Mouse (Mus musculus) erythroblast, embryonic 14.5 days (primary cell): ENCODE measurements around the gene Cd86.

Experiments used
- GATA1 ChIP-seq: IDR thresholded peaks from 2 replicates; pipeline ENCODE4 v1.6.1; 2012; ENCODE audit warnings: low read length, inconsistent platforms, mixed read lengths
- TAL1 ChIP-seq: IDR thresholded peaks from 3 replicates; pipeline ENCODE4 v1.6.1; 2012; ENCODE audit warnings: low read length, inconsistent platforms, mixed read lengths

DNA sequence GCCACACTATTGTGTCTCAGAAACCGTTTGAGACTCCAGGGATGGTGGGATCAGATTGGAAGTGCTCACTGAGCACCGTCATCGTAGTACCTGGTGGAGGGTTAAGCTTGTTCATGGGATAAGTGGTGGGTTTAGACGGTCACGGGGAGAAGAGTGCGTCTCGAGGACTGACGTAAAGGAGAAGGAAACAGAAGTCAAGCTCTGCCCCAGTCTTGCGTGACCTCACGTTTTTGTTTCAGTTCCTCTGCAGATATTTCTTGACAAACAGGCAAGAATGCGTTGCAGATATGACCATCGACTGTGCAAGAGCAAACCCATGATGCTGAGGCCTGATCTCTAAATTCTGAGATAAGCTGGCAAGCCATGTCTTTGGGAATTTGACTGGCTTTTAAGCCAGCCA, 45.9 kb upstream of the Cd86 start:
- TF ChIP-seq GATA1, result no peak
- no peak for TF ChIP-seq TAL1
